Mouse (Mus musculus): ENCODE data around the gene Ddx25.

Ddx25 gene

GRCm38 (mm10) chr9:35493033-35493732 is 65.1 kb downstream of the Ddx25 start:
- DNase-seq, result no peak

- DNase-seq, result no peak
Observed at GRCm38 (mm10) chr9:35491109-35491866, 67.0 kb downstream of the Ddx25 start.

GRCm38 (mm10) chr9:35488496-35488895 is 69.8 kb downstream of the Ddx25 start:
- no peak for DNase-seq

Measured in cerebellum, adult 11-12 months (tissue).